Mouse (Mus musculus) E14TG2a.4 (cell line): ENCODE results near the gene Lsm12.

Experiments used
- CTCF ChIP-seq: conservative IDR thresholded peaks from 2 replicates; pipeline ENCODE4 v1.5.1; 2014; ENCODE audit warnings: low read length
- POU5F1 ChIP-seq: IDR thresholded peaks from 2 replicates; pipeline ENCODE4 v1.6.1; 2014; ENCODE audit warnings: low read length, borderline replicate concordance

- TF ChIP-seq CTCF = no peak
- TF ChIP-seq POU5F1 = no peak
These were observed 3.9 kb upstream of the Lsm12 start for GRCm38 (mm10) chr11:102188980-102189379.
